Mouse (Mus musculus) testis, adult 2 months (tissue): ENCODE measurements around the gene Hells. TPM values are rescaled to one million over a fixed set of nuclear protein-coding genes. Genes with fewer than 3 reads are reported as not detected.

Source experiments
- H3K27ac ChIP-seq: fragments of 200-500 bp; 2 replicates; pipeline ENCODE4 v1.5.1; 2012; ENCODE audit warnings: low read depth, low read length; ENCODE audit not compliant: control insufficient read depth, insufficient read depth
- H3K27me3 ChIP-seq: fragments of 200-500 bp; 2 replicates; pipeline ENCODE4 v1.6.1; 2012; ENCODE audit warnings: mild to moderate bottlenecking, low read length, moderate library complexity; ENCODE audit not compliant: control insufficient read depth, insufficient read depth
- H3K36me3 ChIP-seq: fragments of 200-500 bp; 2 replicates; pipeline ENCODE4 v1.6.1; 2012; ENCODE audit warnings: mild to moderate bottlenecking, low read length; ENCODE audit not compliant: control insufficient read depth, insufficient read depth
- H3K4me1 ChIP-seq: fragments of 200-500 bp; 2 replicates; pipeline ENCODE4 v1.6.1; 2012; ENCODE audit warnings: low read length; ENCODE audit not compliant: control insufficient read depth, insufficient read depth
- H3K4me3 ChIP-seq: fragments of 200-500 bp; 2 replicates; pipeline ENCODE4 v1.5.1; 2012; ENCODE audit warnings: low read depth, mild to moderate bottlenecking, low read length, moderate library complexity, mixed read lengths; ENCODE audit not compliant: control insufficient read depth
- CTCF ChIP-seq: fragments of 200-500 bp; IDR thresholded peaks from 2 replicates; pipeline ENCODE4 v1.5.1; 2012; ENCODE audit warnings: low read depth, mild to moderate bottlenecking, inconsistent platforms, low read length, moderate library complexity; ENCODE audit not compliant: control insufficient read depth, insufficient read depth, insufficient replicate concordance
- POLR2A ChIP-seq: fragments of 200-500 bp; IDR thresholded peaks from 2 replicates; pipeline ENCODE4 v1.6.1; 2012; ENCODE audit warnings: low read depth, mild to moderate bottlenecking, inconsistent platforms, low read length, moderate library complexity; ENCODE audit not compliant: control insufficient read depth
- polyA plus RNA-seq: library from polyadenylated mRNA; depleted of rRNA; stranded (reverse); fragments of >200 nt; gene quantifications from 2 replicates; pipeline ENCODE4 v1.2.3, GENCODE M21; 2012; rRNA removed

The Hells gene
- 2.7 and 5.5 TPM in 2 replicates for polyA plus RNA-seq

- H3K36me3 ChIP-seq, result no peaks in the 10 kb centered on the region
- no peaks in the 10 kb centered on the region for H3K27me3 ChIP-seq
- peak; percentile 74 for TF ChIP-seq POLR2A
- TF ChIP-seq CTCF, result no peak
- H3K27ac ChIP-seq, result peak within 1 kb of the TSS; percentile 68
- H3K4me3 ChIP-seq, result peak within 1 kb of the TSS; percentile 89
- H3K4me1 ChIP-seq, result peaks cover 4% of the 10 kb centered on the region
Observed at GRCm38 (mm10) chr19:38930788-38931565, at the start of gene Hells. Hells (plus strand) TSS chr19:38930915.

- H3K4me3 ChIP-seq, result no peak overlapping the region
- H3K4me1 ChIP-seq, result no peaks in the 10 kb centered on the region
- H3K36me3 ChIP-seq, result no peaks in the 10 kb centered on the region; the same call in 1 of the 2 replicates
- H3K27me3 ChIP-seq, result no peaks in the 10 kb centered on the region
- TF ChIP-seq POLR2A, result no peak
- TF ChIP-seq CTCF, result no peak
- H3K27ac ChIP-seq, result no peak overlapping the region
Observed at GRCm38 (mm10) chr19:38901146-38902135, 29.3 kb upstream of the Hells start.

GRCm38 (mm10) chr19:38902501-38902900 is 28.2 kb upstream of the Hells start:
- TF ChIP-seq CTCF, result no peak
- no peak for TF ChIP-seq POLR2A
- Histone ChIP-seq H3K4me3 (no peak overlapping the region), H3K27ac (no peak overlapping the region)

GRCm38 (mm10) chr19:38913786-38914185 is 16.9 kb upstream of the Hells start:
- Histone ChIP-seq H3K27ac (no peak overlapping the region), H3K4me3 (no peak overlapping the region), H3K27me3 (no peaks in the 10 kb centered on the region), H3K4me1 (no peaks in the 10 kb centered on the region), H3K36me3 (0 out of 2 replicates have a peak, but pooled peaks cover 2% of the 10 kb centered on the region)
- TF ChIP-seq CTCF (no peak), POLR2A (no peak)

More at GRCm38 (mm10) chr19:38902501-38902900, 28.2 kb upstream of the Hells start:
- Histone ChIP-seq H3K27me3 (no peaks in the 10 kb centered on the region), H3K4me1 (no peaks in the 10 kb centered on the region), H3K36me3 (no peaks in the 10 kb centered on the region; the same call in 1 of the 2 replicates)

- H3K27ac ChIP-seq, result no peak overlapping the region
Observed at GRCm38 (mm10) chr19:38914926-38915325, 15.8 kb upstream of the Hells start.

GRCm38 (mm10) chr19:38915677-38916076 is 15.0 kb upstream of the Hells start:
- Histone ChIP-seq H3K27ac (no peak overlapping the region), H3K4me3 (no peak overlapping the region), H3K27me3 (no peaks in the 10 kb centered on the region), H3K36me3 (0 out of 2 replicates have a peak, but pooled peaks cover 2% of the 10 kb centered on the region), H3K4me1 (no peaks in the 10 kb centered on the region)
- TF ChIP-seq POLR2A (no peak), CTCF (no peak; the same call in 1 of the 2 replicates)

More at GRCm38 (mm10) chr19:38914926-38915325, 15.8 kb upstream of the Hells start:
- H3K36me3 ChIP-seq, result 0 out of 2 replicates have a peak, but pooled peaks cover 2% of the 10 kb centered on the region
- H3K4me3 ChIP-seq, result no peak overlapping the region
- H3K27me3 ChIP-seq, result no peaks in the 10 kb centered on the region
- TF ChIP-seq POLR2A (no peak), CTCF (no peak)
- no peaks in the 10 kb centered on the region for H3K4me1 ChIP-seq
